Mouse (Mus musculus) thymus, adult 2 months (tissue): ENCODE data around the gene Prss30. TPM values are rescaled to one million over a fixed set of nuclear protein-coding genes. Genes with fewer than 3 reads are reported as not detected.

Experiments used
- DNase-seq: peaks from one replicate; pipeline ENCODE4 v3.0.0; 2021
- H3K27ac ChIP-seq: fragments of 200-500 bp; 2 replicates; pipeline ENCODE4 v1.5.1; 2012; ENCODE audit warnings: low read length, control low read depth; ENCODE audit not compliant: control insufficient read depth, insufficient read depth
- H3K27me3 ChIP-seq: fragments of 200-500 bp; 2 replicates; pipeline ENCODE4 v1.6.1; 2012; ENCODE audit warnings: mild to moderate bottlenecking, low read length, moderate library complexity, mixed read lengths; ENCODE audit not compliant: control insufficient read depth, insufficient read depth
- H3K36me3 ChIP-seq: fragments of 200-500 bp; 2 replicates; pipeline ENCODE4 v1.6.1; 2012; ENCODE audit warnings: mild to moderate bottlenecking, low read length, moderate library complexity; ENCODE audit not compliant: control insufficient read depth, insufficient read depth
- H3K4me1 ChIP-seq: fragments of 200-500 bp; replicated peaks from 2 replicates; pipeline ENCODE4 v1.6.1; 2012; ENCODE audit warnings: low read length; ENCODE audit not compliant: control insufficient read depth, insufficient read depth
- H3K4me3 ChIP-seq: fragments of 200-500 bp; 2 replicates; pipeline ENCODE4 v1.5.1; 2012; ENCODE audit warnings: mild to moderate bottlenecking, low read length, control low read depth, moderate library complexity; ENCODE audit not compliant: control insufficient read depth, insufficient read depth
- CTCF ChIP-seq: fragments of 200-500 bp; IDR thresholded peaks from 2 replicates; pipeline ENCODE4 v1.5.1; 2012; ENCODE audit warnings: mild to moderate bottlenecking, control low read depth, low read length, moderate library complexity, borderline replicate concordance; ENCODE audit not compliant: control insufficient read depth, poor library complexity, insufficient read depth; ENCODE audit errors: extremely low read depth
- POLR2A ChIP-seq: fragments of 200-500 bp; IDR thresholded peaks from 2 replicates; pipeline ENCODE4 v1.6.1; 2012; ENCODE audit warnings: mild to moderate bottlenecking, low read length, control low read depth, moderate library complexity; ENCODE audit not compliant: control insufficient read depth, poor library complexity, insufficient read depth; ENCODE audit errors: extremely low read depth
- WGBS: fragments of 180-500 bp; shearing (Covaris S2); methylation state at CpG from one replicate; pipeline ENCODE4 v1.1.7; 2018; 5-methylcytosine and 5-hydroxymethylcytosine counted together
- polyA plus RNA-seq: library from polyadenylated mRNA; depleted of rRNA; stranded (reverse); fragments of >200 nt; gene quantifications from 2 replicates; pipeline ENCODE4 v1.2.3, GENCODE M21; 2012

The Prss30 gene
- polyA plus RNA-seq, 1 experiment: 2.5 TPM

DNA sequence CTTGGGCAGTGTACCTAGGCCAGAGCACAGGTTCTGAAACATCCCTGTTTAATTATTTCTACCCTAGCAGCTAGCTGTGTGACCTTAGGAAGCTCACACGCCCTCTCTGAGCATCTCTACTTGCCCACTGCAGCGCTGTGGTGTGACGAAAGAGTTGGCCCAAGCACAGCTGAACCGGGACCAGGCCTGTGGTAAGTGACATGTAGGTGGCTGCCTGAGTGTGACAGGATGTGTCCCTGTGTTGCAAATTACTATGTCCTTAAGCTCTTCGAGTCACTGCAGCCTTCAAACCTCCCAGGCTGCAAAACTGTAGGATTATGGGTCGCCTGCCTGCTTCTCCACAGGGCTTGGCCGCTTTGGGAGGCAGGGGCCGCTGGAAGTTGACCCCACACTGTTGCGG lies 9.1 kb downstream of the Prss30 start:
- WGBS: 79% methylated on average over 9 of the region's 9 CpGs
- no peaks in the 10 kb centered on the region for H3K36me3 ChIP-seq
- no peak for DNase-seq
- H3K27ac ChIP-seq: no peak overlapping the region
- TF ChIP-seq POLR2A: no peak
- no peak for TF ChIP-seq CTCF
- H3K4me1 ChIP-seq: 0 out of 2 replicates have a peak, but pooled peaks cover 2% of the 10 kb centered on the region
- H3K4me3 ChIP-seq: no peak overlapping the region
- H3K27me3 ChIP-seq: no peaks in the 10 kb centered on the region

- 3% methylated on average over 1 of the region's 1 CpGs for WGBS
- Histone ChIP-seq H3K27me3 (no peaks in the 10 kb centered on the region), H3K4me3 (no peak overlapping the region), H3K4me1 (0 out of 2 replicates have a peak, but pooled peaks cover 2% of the 10 kb centered on the region), H3K27ac (no peak overlapping the region), H3K36me3 (no peaks in the 10 kb centered on the region)
- TF ChIP-seq POLR2A: no peak
- TF ChIP-seq CTCF: no peak
- peak; percentile 74 for DNase-seq
These were observed 11.1 kb downstream of the Prss30 start for GRCm38 (mm10) chr17:23969231-23969630.

DNA sequence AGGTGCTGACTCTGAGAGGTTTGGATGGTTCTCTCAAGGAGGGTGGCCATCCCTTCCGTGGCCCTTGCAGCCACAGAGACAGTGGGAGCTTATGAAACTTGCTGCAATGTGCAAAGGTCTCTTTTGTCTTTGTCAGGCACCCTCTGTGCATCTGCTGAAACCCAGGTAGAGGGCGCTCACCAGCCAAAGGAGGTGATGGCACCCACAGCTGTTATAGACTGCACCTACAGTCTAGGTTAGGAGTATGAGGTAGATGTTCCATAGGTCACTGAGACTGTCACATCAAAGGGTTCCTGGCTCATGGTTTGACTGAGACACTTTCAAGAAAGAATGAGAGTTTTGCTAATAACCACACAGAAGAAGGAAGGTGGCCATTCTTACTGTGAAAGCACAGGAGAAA lies 11.6 kb downstream of the Prss30 start:
- no peak overlapping the region for H3K27ac ChIP-seq
- 63% methylated on average over 2 of the region's 2 CpGs for WGBS
- DNase-seq: peak; percentile 26

DNA sequence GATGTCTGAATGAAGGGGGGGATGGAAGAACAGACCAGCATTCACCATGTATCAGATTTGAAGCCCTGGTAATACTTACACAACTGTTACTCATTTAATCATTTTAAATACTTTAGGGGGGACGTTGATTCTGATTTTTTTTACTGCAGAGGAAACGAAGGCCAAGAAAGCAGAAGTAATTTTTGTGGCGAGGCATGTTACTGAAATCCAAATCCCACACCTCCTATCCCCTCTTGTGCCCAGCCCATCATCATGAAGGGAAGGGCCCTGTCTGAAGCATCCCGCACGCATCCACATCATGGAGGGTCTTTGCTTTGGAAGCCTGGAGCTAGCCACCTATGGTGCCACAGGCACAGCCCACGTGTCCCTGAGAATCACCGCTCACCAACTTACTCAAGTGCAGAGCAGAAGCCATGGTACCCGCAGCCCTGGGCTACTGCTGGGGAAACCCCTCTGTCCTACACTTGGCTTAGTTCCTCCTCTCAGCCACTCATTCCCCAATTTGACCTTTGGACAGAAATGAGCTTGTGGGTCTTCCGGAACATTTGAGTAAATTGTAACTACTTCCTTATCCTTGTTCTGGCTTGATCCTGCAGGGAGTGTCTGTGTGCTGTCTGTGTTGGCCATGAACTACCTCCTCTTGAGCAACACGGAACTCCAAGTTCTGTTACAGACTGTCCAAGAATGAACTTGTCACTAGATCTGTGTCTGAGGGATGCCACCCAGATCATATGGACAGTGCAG lies 13.5 kb downstream of the Prss30 start:
- no peak for DNase-seq

More for the DNA sequence above, 11.6 kb downstream of the Prss30 start:
- Histone ChIP-seq H3K4me3 (no peak overlapping the region), H3K36me3 (no peaks in the 10 kb centered on the region), H3K27me3 (no peaks in the 10 kb centered on the region), H3K4me1 (0 out of 2 replicates have a peak, but pooled peaks cover 2% of the 10 kb centered on the region)
- TF ChIP-seq POLR2A (no peak), CTCF (no peak)

GRCm38 (mm10) chr17:23965805-23966425 lies 14.5 kb downstream of the Prss30 start:
- WGBS: 65% methylated on average over 6 of the region's 6 CpGs
- no peak for DNase-seq
- H3K27ac ChIP-seq: no peak overlapping the region

More for the DNA sequence above, 13.5 kb downstream of the Prss30 start:
- H3K36me3 ChIP-seq: no peaks in the 10 kb centered on the region
- H3K4me1 ChIP-seq: 0 out of 2 replicates have a peak, but pooled peaks cover 2% of the 10 kb centered on the region
- H3K27ac ChIP-seq: no peak overlapping the region
- H3K27me3 ChIP-seq: no peaks in the 10 kb centered on the region
- TF ChIP-seq POLR2A (no peak), CTCF (no peak)
- 49% methylated on average over 10 of the region's 10 CpGs for WGBS
- H3K4me3 ChIP-seq: no peak overlapping the region

GRCm38 (mm10) chr17:23961573-23962122 lies 18.7 kb downstream of the Prss30 start:
- TF ChIP-seq CTCF (no peak), POLR2A (no peak)
- 25% methylated on average over 4 of the region's 4 CpGs for WGBS
- Histone ChIP-seq H3K4me1 (no peaks in the 10 kb centered on the region), H3K27me3 (no peaks in the 10 kb centered on the region), H3K27ac (no peak overlapping the region), H3K4me3 (no peak overlapping the region), H3K36me3 (no peaks in the 10 kb centered on the region)
- DNase-seq: no peak

More at GRCm38 (mm10) chr17:23965805-23966425, 14.5 kb downstream of the Prss30 start:
- Histone ChIP-seq H3K36me3 (no peaks in the 10 kb centered on the region), H3K4me1 (0 out of 2 replicates have a peak, but pooled peaks cover 2% of the 10 kb centered on the region), H3K4me3 (no peak overlapping the region), H3K27me3 (no peaks in the 10 kb centered on the region)
- TF ChIP-seq POLR2A: no peak
- TF ChIP-seq CTCF: no peak
